Mouse (Mus musculus): Measurements from ENCODE around the gene Ift122.
"Not testable (repeated sequence)": the region's sequence is repeated elsewhere in the genome, so short reads cannot be mapped to it uniquely, and the experiment has no call there.

The Ift122 gene

DNA sequence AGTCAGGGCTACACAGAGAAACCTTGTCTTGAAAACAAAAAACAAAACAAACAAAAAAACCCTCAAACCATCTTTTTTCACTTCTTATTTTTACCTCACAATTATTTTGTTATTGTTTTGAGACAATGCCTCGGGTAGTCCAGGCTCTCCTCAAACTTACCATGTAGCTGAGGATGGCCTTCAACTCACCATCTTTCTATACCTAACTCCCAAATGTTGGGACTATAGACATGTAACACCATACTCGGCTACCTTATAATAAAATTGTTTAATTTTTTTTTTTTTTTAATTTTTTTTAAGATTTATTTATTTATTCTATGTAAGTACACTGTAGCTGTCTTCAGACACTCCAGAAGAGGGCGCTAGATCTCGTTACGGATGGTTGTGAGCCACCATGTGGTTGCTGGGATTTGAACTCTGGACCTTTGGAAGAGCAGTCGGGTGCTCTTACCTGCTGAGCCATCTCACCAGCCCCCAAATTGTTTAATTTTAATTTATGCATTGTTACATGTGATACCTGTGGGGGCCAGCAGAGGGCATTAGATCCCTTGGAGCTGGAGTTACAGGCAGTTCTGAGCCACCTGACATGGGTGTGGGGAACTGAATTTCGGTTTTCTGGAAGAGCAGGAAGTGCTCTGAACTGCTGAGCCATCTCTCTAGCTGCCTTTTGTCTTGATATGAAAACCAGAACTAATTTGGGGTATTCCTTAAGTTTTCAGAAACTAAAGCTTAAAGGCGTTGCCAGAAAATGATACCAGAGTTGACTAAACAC lies 6.4 kb upstream of the Ift122 start:
- peak; percentile 64 for DNase-seq

DNA sequence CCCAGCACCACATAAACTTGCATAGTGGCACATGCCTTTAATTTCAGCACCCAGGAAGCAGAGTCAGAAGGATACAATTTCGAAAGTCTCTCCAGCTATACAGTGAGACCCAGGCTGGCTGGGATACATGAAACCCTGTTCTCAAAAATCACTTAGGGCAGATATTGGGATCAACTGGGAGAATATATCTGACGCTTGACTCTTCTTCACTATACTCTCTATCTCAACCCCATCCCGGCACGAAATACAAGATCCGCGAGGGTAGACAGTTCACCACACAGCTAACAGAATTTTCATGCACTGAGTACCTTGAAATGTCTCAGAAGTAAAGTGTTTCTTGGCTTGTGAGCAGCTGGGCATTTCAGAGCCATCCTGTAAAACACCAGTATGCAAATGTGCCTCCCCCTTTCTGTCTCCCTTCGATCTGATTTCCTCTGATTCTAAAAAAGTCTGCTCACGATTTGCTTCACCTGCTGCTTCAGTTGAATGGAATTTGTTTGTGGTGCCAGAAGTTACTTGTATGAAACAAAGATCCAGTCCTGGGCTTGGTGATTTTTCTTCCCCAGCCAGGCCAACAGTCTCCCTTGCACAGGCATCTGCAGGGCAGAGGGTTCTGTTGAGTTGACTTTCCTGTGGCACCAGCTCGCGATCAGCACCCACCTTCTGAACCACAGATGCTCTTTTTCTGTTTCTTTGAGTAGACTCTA lies 4.5 kb upstream of the Ift122 start:
- DNase-seq, result no peak

- DNase-seq, result peak; percentile 19
Observed at GRCm38 (mm10) chr6:115852446-115853090, 702 bp upstream of the Ift122 start.

DNA sequence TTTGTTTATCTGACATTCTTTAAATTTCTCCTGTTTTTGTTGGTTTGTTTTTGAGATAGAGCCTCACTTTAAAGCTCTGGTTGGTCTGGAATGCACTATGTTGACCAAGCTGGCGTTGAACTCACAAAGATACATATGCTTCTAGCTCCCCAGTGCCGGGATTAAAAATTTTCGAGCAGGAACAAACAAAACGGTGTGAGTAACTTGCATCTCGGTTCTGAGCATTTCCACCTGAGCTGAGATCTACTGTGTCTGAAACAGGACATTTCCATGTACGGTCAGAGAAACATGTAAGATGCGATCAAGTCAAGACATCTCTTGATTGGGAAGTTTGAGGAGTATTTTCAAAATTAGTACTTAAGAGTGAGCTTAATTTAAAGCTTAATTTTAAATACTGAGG lies 715 bp downstream of the Ift122 start:
- DNase-seq, result no peak

GRCm38 (mm10) chr6:115854432-115854831 lies 1.2 kb downstream of the Ift122 start:
- peak; percentile 30 for DNase-seq

DNA sequence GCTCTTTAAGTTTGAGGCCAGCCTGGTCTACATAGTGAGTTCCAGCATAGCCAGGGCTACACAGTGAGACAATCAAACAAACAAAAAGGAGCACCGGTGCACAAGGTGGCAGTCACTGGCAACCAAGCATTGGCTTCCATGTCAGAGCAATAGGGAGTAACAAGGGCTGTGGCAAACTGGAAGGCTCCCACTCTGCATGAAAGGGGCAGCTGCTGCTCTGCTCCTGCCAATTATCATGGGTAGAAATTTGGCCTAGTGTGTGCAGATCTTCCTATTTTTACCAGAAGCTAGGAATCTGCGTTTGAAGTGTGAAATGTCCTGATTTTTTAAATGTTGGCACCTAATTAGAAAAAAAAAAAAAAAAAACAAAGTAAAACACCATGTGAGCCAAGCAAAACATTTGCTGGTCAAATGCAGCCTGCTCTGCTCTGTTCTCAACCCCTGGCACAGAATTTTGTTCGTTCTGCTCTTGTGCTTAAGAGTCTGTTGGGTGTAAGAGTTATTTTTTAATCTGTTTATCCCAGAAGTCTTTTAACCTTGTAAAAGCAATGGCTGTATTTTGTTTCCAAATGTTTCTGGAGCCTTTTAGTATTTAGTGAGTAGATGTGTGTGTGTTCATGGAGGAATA lies 2.6 kb downstream of the Ift122 start:
- DNase-seq, result no peak

DNA sequence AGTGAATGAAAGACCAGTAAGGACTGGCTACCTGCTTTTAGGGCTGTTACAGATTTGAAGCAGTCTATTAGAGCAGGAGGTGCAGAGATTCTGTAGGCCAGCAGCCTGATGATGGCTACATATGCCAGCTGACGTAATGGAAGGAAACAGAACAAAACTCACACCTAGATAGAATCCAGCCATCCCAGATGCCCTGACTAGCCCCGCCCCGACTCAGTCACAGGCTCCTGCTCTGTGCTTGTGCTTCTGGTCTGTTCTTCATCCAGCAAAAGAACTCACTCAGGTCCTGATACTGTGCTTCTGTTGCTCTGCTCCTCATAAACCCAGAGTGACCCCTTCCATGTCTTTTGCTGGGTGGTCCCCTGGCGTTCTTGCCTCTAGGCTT lies 3.1 kb downstream of the Ift122 start:
- DNase-seq, result no peak

- DNase-seq, result peak; percentile 37
Observed at GRCm38 (mm10) chr6:115859258-115859657, 6.0 kb downstream of the Ift122 start.

DNA sequence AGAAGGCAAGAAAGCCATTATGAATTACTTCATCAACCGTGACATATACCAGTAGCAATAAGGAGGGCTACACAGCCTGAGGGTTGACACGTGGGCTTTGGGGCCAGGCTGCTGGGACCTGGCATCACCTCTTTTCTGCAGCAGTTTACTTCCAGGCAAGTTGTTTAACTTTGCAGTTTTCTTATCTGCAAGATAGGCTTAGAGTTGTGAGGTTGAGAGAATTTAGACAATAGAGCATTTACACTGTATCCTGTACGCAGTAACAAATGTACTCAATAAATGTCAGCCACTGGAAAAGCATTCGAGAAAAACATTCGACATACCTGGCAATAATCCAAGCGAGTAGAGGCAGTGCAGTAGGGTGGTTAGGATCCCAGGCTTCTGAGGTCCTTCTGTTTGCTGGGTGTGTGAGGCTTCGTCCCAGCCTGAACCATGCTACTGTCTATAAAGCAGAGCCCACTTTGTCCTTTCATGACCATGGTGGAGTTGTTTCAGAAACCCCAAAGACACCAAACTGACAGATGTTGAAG lies 6.8 kb downstream of the Ift122 start:
- no peak for DNase-seq

GRCm38 (mm10) chr6:115863340-115863841 lies 10.1 kb downstream of the Ift122 start:
- no peak for DNase-seq

- DNase-seq, result no peak
Observed at GRCm38 (mm10) chr6:115865246-115865645, 12.0 kb downstream of the Ift122 start.

DNA sequence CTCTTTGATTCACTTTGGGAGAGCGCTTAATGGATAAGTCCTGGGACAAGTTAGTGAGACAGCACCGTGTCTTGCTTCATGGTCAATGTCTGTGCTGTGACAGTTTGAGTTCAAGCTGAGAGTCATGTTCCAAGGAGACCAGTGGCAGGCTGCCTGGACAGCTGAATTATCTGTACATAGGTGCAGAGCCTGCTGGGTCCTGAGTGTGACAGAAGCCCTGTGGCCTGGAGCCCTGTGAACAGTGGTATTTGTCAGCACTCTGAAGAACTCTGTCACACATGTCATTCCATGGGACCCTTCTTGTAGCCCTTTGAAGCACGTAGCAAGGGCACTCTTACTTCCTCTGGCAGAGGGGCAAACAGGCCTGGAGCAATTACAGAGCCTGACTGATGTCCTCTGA lies 13.9 kb downstream of the Ift122 start:
- DNase-seq, result not testable (repeated sequence)

DNA sequence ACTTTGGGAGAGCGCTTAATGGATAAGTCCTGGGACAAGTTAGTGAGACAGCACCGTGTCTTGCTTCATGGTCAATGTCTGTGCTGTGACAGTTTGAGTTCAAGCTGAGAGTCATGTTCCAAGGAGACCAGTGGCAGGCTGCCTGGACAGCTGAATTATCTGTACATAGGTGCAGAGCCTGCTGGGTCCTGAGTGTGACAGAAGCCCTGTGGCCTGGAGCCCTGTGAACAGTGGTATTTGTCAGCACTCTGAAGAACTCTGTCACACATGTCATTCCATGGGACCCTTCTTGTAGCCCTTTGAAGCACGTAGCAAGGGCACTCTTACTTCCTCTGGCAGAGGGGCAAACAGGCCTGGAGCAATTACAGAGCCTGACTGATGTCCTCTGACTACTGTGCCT lies 18.0 kb downstream of the Ift122 start:
- not testable (repeated sequence) for DNase-seq

DNA sequence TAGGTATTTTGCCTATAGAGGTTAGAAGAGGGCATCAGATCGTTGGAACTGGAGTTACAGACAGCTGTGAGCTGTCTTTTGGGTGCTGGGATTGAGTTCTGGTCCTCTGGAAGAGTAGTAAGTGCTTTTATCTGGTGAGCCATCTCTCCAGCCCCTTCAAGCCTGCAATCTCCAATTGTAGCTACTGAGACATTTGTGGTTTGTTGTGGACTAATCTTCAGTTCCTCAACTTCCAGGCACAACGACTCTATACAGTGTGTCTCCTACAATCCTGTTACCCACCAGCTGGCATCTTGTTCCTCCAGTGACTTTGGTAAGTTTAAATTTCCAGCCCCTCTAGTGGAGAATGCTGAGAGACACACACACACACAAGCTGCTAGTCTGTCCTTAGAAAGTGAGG lies 24.0 kb downstream of the Ift122 start:
- DNase-seq, result no peak

DNA sequence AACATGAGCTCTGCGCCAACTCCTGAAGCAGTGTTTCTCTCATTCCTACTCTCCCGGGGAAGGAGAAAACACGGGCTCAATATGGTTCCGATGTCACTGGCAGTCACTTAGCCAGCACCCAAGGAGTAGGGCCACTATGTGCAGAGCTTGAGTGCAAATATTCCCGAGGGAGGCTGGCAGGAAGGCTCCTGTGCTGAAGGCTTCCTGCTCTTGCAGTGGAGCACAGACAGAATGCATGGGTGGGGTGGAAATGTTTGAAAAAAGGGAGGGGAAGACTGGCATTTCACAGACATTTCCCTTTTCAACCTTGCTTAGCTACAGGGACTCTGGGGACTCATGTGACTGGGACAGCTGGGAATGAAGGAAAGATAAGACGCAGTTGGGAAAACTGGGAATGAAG lies 25.4 kb downstream of the Ift122 start:
- DNase-seq, result no peak

DNA sequence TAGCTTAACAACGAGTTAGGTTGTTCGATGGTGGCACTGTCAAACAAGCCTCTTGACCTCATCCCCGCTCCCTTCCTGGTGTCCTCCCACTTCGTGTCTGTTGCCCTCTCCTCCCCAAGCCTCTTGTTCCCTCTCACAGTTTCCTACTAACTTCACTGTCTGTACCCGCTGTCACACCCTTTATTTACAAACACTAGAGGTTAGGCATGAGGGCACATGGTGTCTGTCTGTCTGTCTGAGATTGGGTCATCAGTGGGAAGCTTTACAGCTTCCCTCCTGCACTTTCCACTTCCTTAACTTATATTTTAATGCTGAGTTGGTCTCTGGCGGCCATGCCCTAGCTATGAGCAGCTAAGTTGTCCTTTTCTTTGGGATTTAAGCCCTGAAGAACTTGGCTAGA lies 26.5 kb downstream of the Ift122 start:
- DNase-seq, result no peak

DNA sequence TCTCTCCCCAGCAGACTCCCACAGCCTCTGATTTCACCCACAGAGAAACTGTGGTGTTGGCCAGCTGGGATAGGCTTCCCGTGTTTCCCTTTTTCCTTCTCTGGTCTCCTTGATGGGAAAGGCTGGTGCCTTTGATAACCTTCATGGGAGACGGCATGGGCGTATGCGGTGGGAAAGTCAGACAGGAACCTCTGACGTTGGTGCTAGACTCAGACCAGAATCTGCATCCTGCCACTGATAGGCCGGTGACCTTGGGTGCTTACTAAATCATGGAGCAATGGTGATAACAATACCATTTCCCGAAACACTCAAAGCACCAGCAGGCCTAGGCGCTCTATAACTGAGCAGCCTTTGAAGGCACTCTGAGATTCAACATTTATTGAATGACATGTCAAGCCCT lies 27.5 kb downstream of the Ift122 start:
- DNase-seq, result peak; percentile 10

- DNase-seq, result no peak
Observed at GRCm38 (mm10) chr6:115884018-115884417, 30.7 kb downstream of the Ift122 start.

GRCm38 (mm10) chr6:115886894-115887293 lies 33.6 kb downstream of the Ift122 start:
- DNase-seq, result no peak

GRCm38 (mm10) chr6:115888296-115888695 lies 35.0 kb downstream of the Ift122 start:
- DNase-seq, result peak; percentile 32

DNA sequence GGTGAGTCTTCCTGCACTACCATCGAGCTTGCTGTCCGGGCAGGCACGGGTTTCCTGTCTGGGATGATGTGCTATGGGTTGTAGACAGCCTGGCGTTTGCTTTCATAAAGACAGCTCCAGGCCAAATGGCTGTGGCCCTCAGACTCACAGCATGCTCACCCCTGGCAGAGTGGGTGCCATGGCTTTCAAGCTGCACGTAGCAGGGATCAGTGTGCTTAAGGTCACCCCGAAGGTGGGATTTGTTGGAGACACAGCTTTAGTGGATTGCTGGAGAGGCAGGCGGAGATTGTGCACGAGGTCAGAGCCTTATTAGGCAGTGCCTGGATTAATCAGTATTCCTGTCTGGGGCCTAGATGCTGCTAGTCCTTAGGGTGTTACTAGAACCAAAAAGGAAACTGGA lies 37.3 kb downstream of the Ift122 start:
- no peak for DNase-seq

DNA sequence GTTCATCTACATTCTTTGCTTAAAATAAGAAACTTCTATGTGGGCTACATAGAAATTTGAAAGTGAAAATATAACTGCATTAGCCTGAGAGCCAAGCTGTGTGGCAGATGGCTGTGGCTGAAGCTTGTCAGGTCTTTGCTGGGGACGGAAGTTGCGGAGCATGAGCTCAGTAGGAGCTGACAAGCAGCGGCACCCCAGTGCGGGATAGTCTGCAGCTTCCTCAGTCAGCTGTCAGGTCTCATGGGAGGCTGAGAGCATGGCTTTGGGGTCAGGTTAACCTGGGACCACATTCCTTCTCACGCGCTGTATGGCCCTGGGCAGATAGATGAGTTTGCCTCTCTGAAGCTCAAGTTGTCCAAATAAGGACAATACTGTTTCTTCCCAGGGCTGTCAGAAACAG lies 37.8 kb downstream of the Ift122 start:
- DNase-seq, result no peak

- no peak for DNase-seq
Observed at GRCm38 (mm10) chr6:115891497-115892061, 38.3 kb downstream of the Ift122 start.

Measured in liver (tissue).